Mouse (Mus musculus): ENCODE data around the gene Osbpl11. TPM values are rescaled to one million over a fixed set of nuclear protein-coding genes. Genes with fewer than 3 reads are reported as not detected.
"Not testable (repeated sequence)": the region's sequence is repeated elsewhere in the genome, so short reads cannot be mapped to it uniquely, and the experiment has no call there.

The Osbpl11 gene
- polyA plus RNA-seq (2012; rRNA removed) = 6.6 and 6.9 TPM in 2 replicates

DNA sequence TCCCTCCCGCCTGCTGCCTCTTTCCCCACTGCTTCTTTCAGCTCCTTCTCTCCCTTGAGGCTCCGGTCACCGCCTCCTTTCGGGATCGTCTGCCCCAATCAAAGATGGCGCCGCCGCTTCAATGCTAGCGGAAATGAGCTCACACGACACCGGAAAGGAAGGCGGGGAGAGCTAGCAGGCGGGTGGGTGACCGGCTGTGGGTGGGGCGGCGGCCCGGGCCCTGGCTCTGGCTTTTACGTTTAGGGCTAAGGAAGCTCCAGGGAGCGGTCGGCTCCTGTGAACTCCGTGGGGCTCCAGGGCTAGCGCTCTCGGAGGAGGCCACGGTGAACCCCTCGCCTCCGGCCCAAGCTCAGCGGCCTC is at the start of gene Osbpl11:
TSS of gene Osbpl11 (plus strand) at position 171 of the 360 bp plus-strand sequence.
- peak; percentile 82 to 94 for DNase-seq (ENCODE audit: low read depth in 1 of 2, low spot score in 2 of 2)
- Histone ChIP-seq H3K27ac (ENCODE audit: insufficient read depth, low read length) (peak within 1 kb of the TSS; percentile 91), H3K27me3 (ENCODE audit: control insufficient read depth, insufficient read depth, low read length) (no peaks in the 10 kb centered on the region), H3K4me3 (ENCODE audit: extremely low read depth, insufficient read depth, insufficient read length) (peak within 1 kb of the TSS; percentile 96), H3K36me3 (ENCODE audit: control insufficient read depth, insufficient read depth, low read length) (no peaks in the 10 kb centered on the region), H3K4me1 (ENCODE audit: control insufficient read depth, insufficient read depth, insufficient read length) (peaks cover 2% of the 10 kb centered on the region; the same call in 1 of the 2 replicates)
- 1% methylated on average over 27 of the region's 27 CpGs for WGBS
- TF ChIP-seq POLR2A (IDR thresholded peaks at IDR 0.05; ENCODE audit: low read depth, low read length) (peak; percentile 79), CTCF (IDR thresholded peaks at IDR 0.05; ENCODE audit: extremely low read depth, insufficient read depth, insufficient read length, insufficient replicate concordance) (no peak)

DNA sequence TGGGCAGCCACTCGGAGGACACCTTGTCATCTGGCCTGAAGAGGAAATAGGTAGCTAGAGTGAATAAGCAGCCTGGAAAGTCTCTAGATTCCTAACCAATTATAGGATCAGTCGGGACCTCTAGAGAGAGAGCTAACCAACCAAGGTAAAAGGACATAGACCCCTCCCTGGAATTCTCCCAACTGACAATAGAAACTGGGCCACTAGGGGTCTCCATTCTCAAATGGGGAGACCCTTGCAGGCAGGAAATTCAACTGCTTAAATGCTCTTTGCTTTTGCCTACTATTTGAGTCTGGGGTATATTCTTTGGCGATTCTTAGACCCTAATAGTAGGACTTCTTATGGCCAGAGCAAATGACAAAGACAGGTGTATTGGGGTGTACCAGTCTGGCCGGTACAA is 49.7 kb upstream of the Osbpl11 start:
- H3K36me3 ChIP-seq (ENCODE audit: control insufficient read depth, insufficient read depth, low read length) = no peaks in the 10 kb centered on the region
- H3K4me3 ChIP-seq (ENCODE audit: extremely low read depth, insufficient read depth, insufficient read length) = no peak overlapping the region
- no peaks in the 10 kb centered on the region for H3K4me1 ChIP-seq (ENCODE audit: control insufficient read depth, insufficient read depth, insufficient read length)
- no peak for DNase-seq (ENCODE audit: low read depth in 1 of 2, low spot score in 2 of 2)
- no peak overlapping the region for H3K27ac ChIP-seq (ENCODE audit: insufficient read depth, low read length)
- WGBS = 78% methylated on average over 4 of the region's 4 CpGs
- H3K27me3 ChIP-seq (ENCODE audit: control insufficient read depth, insufficient read depth, low read length) = no peaks in the 10 kb centered on the region
- TF ChIP-seq POLR2A (IDR thresholded peaks at IDR 0.05; ENCODE audit: low read depth, low read length) (no peak), CTCF (IDR thresholded peaks at IDR 0.05; ENCODE audit: extremely low read depth, insufficient read depth, insufficient read length, insufficient replicate concordance) (no peak)

DNA sequence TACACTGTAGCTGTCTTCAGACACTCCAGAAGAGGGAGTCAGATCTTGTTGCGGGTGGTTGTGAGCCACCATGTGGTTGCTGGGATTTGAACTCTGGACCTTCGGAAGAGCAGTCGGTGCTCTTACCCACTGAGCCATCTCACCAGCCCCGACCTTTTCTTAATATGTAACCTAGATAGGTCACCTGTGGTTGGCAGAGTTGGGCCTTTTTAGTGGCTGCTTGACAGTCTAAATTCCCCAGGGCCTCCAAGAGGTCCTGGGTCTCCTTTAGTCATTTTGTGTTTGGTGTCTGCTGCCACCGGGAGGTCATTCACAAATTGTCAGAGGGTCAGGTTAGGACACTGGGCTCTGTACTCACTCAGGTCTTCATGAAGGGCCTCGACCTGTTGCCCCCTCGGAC is 45.8 kb upstream of the Osbpl11 start:
- H3K4me1 ChIP-seq (ENCODE audit: control insufficient read depth, insufficient read depth, insufficient read length) = not testable (repeated sequence)

DNA sequence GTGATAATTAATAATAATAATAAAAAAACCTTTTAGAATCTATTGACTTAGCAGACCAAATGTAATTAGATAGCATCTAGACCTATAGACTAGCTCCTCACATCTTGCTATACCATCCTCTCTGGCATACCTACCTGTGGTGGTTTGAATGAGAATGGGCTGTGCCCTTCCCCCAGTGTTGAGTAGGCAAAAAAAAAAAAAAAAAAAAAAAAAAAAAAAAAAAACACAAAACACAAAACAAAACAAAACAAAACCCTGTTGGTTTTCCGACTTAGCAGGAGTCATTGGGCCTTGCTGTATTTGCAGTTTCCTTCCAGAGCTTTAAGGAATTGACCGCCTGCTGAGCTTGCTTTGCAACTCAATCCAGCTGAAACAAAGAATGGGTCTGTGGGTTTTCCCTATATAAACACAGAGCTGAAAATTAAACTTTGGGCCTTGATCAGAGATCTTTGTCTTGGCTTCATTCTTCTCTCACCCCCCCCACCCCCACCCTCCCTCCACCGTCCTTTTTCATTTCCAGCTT is 43.1 kb upstream of the Osbpl11 start:
- no peak overlapping the region for H3K4me3 ChIP-seq (ENCODE audit: extremely low read depth, insufficient read depth, insufficient read length)
- no peak for DNase-seq (ENCODE audit: low read depth in 1 of 2, low spot score in 2 of 2)

More for the DNA sequence above, 45.8 kb upstream of the Osbpl11 start:
- not testable (repeated sequence) for H3K27ac ChIP-seq (ENCODE audit: insufficient read depth, low read length); H3K27me3 ChIP-seq (ENCODE audit: control insufficient read depth, insufficient read depth, low read length); H3K36me3 ChIP-seq (ENCODE audit: control insufficient read depth, insufficient read depth, low read length); H3K4me3 ChIP-seq (ENCODE audit: extremely low read depth, insufficient read depth, insufficient read length); DNase-seq (ENCODE audit: low read depth in 1 of 2, low spot score in 2 of 2)
- WGBS = 82% methylated on average over 7 of the region's 7 CpGs

DNA sequence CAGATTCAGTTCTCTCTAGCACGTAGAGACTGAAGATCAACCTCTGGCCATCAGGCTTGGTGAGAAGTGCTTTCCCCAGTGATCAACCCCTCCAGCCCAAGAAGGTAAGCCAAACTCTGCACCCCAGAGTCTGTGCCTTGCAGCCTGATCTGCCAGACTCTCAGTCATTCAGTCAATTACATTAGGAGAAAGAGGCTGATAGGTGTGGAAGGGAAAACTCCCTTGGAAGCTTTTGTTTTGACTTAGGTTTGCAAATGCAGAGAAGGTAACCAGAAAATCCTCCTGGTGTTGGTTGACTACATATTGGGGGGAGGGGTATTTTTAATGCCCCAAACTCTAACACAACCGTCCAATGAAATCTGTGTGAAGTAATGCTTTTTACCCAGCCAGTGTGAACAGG is 41.4 kb upstream of the Osbpl11 start:
- Histone ChIP-seq H3K27ac (ENCODE audit: insufficient read depth, low read length) (no peak overlapping the region), H3K36me3 (ENCODE audit: control insufficient read depth, insufficient read depth, low read length) (no peaks in the 10 kb centered on the region), H3K4me3 (ENCODE audit: extremely low read depth, insufficient read depth, insufficient read length) (no peak overlapping the region), H3K4me1 (ENCODE audit: control insufficient read depth, insufficient read depth, insufficient read length) (no peaks in the 10 kb centered on the region), H3K27me3 (ENCODE audit: control insufficient read depth, insufficient read depth, low read length) (no peaks in the 10 kb centered on the region)
- no peak for TF ChIP-seq CTCF (IDR thresholded peaks at IDR 0.05; ENCODE audit: extremely low read depth, insufficient read depth, insufficient read length, insufficient replicate concordance)
- no peak for TF ChIP-seq POLR2A (IDR thresholded peaks at IDR 0.05; ENCODE audit: low read depth, low read length)
- WGBS = 92% methylated on average over 2 of the region's 2 CpGs
- DNase-seq (ENCODE audit: low read depth in 1 of 2, low spot score in 2 of 2) = no peak

More for the DNA sequence above, 43.1 kb upstream of the Osbpl11 start:
- 91% methylated on average over 3 of the region's 3 CpGs for WGBS
- Histone ChIP-seq H3K4me1 (ENCODE audit: control insufficient read depth, insufficient read depth, insufficient read length) (no peaks in the 10 kb centered on the region), H3K36me3 (ENCODE audit: control insufficient read depth, insufficient read depth, low read length) (no peaks in the 10 kb centered on the region), H3K27ac (ENCODE audit: insufficient read depth, low read length) (no peak overlapping the region), H3K27me3 (ENCODE audit: control insufficient read depth, insufficient read depth, low read length) (no peaks in the 10 kb centered on the region)
- TF ChIP-seq CTCF (IDR thresholded peaks at IDR 0.05; ENCODE audit: extremely low read depth, insufficient read depth, insufficient read length, insufficient replicate concordance) = no peak
- no peak for TF ChIP-seq POLR2A (IDR thresholded peaks at IDR 0.05; ENCODE audit: low read depth, low read length)

DNA sequence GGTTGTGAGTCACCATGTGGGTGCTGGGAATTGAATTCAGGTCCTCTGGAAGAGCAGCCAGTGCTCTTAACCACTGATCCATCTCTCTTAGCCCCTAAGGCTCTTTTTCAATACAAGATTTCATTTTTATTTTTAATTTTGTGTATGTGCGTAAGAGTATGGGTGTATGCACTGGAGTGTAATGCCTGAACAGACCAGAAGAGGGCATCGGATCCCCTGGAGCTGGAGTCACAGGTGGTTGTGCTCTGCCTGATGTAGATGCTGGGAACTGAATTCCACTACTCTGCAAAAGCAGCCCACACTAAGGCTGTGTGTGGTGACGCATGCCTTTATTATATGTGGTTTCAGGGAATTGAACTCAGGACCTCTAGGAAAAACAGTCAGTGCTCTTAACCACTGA is 38.7 kb upstream of the Osbpl11 start:
- WGBS = 94% methylated on average over 3 of the region's 3 CpGs
- H3K27ac ChIP-seq (ENCODE audit: insufficient read depth, low read length) = no peak overlapping the region
- no peaks in the 10 kb centered on the region for H3K4me1 ChIP-seq (ENCODE audit: control insufficient read depth, insufficient read depth, insufficient read length)
- DNase-seq (ENCODE audit: low read depth in 1 of 2, low spot score in 2 of 2) = no peak
- TF ChIP-seq CTCF (IDR thresholded peaks at IDR 0.05; ENCODE audit: extremely low read depth, insufficient read depth, insufficient read length, insufficient replicate concordance) = no peak
- no peak for TF ChIP-seq POLR2A (IDR thresholded peaks at IDR 0.05; ENCODE audit: low read depth, low read length)
- no peak overlapping the region for H3K4me3 ChIP-seq (ENCODE audit: extremely low read depth, insufficient read depth, insufficient read length)
- no peaks in the 10 kb centered on the region for H3K36me3 ChIP-seq (ENCODE audit: control insufficient read depth, insufficient read depth, low read length)
- H3K27me3 ChIP-seq (ENCODE audit: control insufficient read depth, insufficient read depth, low read length) = 0 out of 2 replicates have a peak, but pooled peaks cover 2% of the 10 kb centered on the region

DNA sequence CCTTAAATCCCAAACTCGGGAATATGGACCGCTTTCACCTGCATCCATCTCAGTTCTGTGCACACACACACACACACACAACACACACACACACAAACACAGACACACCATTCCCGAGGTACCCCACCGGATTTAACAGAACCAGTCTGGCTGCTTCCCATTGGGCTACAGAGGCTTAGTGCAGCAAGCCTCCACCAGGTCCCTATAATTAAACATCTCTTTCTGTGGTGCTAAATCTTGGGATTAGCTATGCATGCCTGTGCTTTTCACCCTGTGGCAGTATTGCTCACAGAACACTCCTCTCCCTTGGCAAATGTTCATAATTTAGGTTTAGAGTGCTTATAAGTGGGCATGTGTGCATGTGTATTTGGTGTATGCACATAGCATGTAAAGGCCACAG is 36.7 kb upstream of the Osbpl11 start:
- Histone ChIP-seq H3K27ac (ENCODE audit: insufficient read depth, low read length) (no peak overlapping the region), H3K36me3 (ENCODE audit: control insufficient read depth, insufficient read depth, low read length) (no peaks in the 10 kb centered on the region), H3K27me3 (ENCODE audit: control insufficient read depth, insufficient read depth, low read length) (0 out of 2 replicates have a peak, but pooled peaks cover 2% of the 10 kb centered on the region), H3K4me3 (ENCODE audit: extremely low read depth, insufficient read depth, insufficient read length) (no peak overlapping the region), H3K4me1 (ENCODE audit: control insufficient read depth, insufficient read depth, insufficient read length) (no peaks in the 10 kb centered on the region)
- TF ChIP-seq POLR2A (IDR thresholded peaks at IDR 0.05; ENCODE audit: low read depth, low read length) (no peak), CTCF (IDR thresholded peaks at IDR 0.05; ENCODE audit: extremely low read depth, insufficient read depth, insufficient read length, insufficient replicate concordance) (no peak)
- DNase-seq (ENCODE audit: low read depth in 1 of 2, low spot score in 2 of 2) = no peak
- WGBS = 90% methylated on average over 4 of the region's 4 CpGs

DNA sequence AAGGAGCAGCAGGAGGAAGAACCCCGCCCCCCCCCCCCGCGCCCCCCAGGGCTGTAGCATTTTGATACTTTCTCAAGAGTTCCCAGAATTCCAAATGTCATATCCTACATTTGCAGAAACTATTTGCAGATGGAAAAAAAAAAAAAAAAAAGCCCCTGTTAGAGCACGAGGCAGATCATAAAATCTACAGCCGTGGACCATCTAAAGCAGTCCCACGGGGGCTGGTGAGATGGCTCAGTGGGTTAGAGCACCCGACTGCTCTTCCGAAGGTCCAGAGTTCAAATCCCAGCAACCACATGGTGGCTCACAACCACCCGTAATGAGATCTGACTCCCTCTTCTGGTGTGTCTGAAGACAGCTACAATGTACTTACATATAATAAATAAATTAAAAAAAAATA is 34.0 kb upstream of the Osbpl11 start:
- not testable (repeated sequence) for H3K4me1 ChIP-seq (ENCODE audit: control insufficient read depth, insufficient read depth, insufficient read length); H3K27ac ChIP-seq (ENCODE audit: insufficient read depth, low read length); DNase-seq (ENCODE audit: low read depth in 1 of 2, low spot score in 2 of 2); H3K4me3 ChIP-seq (ENCODE audit: extremely low read depth, insufficient read depth, insufficient read length); H3K27me3 ChIP-seq (ENCODE audit: control insufficient read depth, insufficient read depth, low read length); H3K36me3 ChIP-seq (ENCODE audit: control insufficient read depth, insufficient read depth, low read length)
- WGBS = 59% methylated on average over 9 of the region's 9 CpGs

Measured in spleen, adult 2 months (tissue).